Mouse (Mus musculus): ENCODE results near the gene Gsg1.

DNA sequence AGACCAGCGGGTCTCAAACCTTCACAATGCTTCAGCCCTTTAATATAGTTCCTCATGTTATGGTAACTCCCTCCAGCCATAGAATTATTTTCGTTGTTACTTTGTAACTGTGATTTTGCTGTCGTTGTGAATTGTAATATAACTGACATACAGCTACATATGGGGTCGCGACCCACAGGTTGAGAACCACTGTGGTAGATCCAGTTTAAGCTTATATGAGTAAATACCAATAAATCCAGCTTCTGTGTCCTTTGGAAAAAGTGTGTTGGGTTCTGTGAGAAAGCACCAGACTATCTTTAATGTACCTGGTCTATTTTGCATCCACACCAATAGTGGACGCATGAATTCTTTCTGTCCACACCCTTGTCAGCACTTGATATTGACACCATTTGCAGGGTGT is 24.2 kb upstream of the Gsg1 start:
- TF ChIP-seq CTCF (IDR thresholded peaks at IDR 0.05; ENCODE audit: low read depth) = no peak
- TF ChIP-seq EP300 (IDR thresholded peaks at IDR 0.05; ENCODE audit: low read depth) = no peak

Data from heart, postnatal 0 days (tissue).